8 mouse cellular contexts compared by ENCODE assay signal in genomic region chr17:50292661-50293171, GRCm38 (mm10). TPM values are rescaled to one million over a fixed set of nuclear protein-coding genes. Genes with fewer than 3 reads are reported as not detected.
A peak's percentile ranks its signal among the peaks of the same experiment; 100 is the strongest.
DNase-seq lines count a peak whose midpoint lies in the region; ATAC-seq lines count a peak whose summit lies in the region.

No protein-coding gene starts in this region.

- peaks cover 13% of the 10 kb centered on the region for H3K9me3 ChIP-seq in erythroblast, embryonic 14.5 days (ENCODE audit: control insufficient read depth, low read length)
- peaks cover 5% of the 10 kb centered on the region for H3K9me3 ChIP-seq in heart, embryonic 11.5 days (replicated peaks; ENCODE audit: control insufficient read depth, low read length)
- peaks cover 11% of the 10 kb centered on the region for H3K9me3 ChIP-seq in kidney, embryonic 14.5 days (ENCODE audit: control insufficient read depth, low read length)
- H3K9me3 ChIP-seq in limb, embryonic 13.5 days: peaks cover 11% of the 10 kb centered on the region
- H3K9me3 ChIP-seq in midbrain, embryonic 14.5 days (ENCODE audit: control insufficient read depth, low read length): peaks cover 13% of the 10 kb centered on the region; the same call in 1 of the 2 replicates

- peaks cover 3% of the 10 kb centered on the region for H3K36me3 ChIP-seq in erythroblast, embryonic 14.5 days (ENCODE audit: control insufficient read depth)
- H3K36me3 ChIP-seq in heart, embryonic 11.5 days (ENCODE audit: control insufficient read depth, insufficient read depth, low read length): no peaks in the 10 kb centered on the region
- no peaks in the 10 kb centered on the region for H3K36me3 ChIP-seq in kidney, embryonic 14.5 days (ENCODE audit: control insufficient read depth, insufficient read depth, low read length)
- H3K36me3 ChIP-seq in limb, embryonic 13.5 days: peaks cover 5% of the 10 kb centered on the region; the same call in 1 of the 2 replicates
- no peaks in the 10 kb centered on the region for H3K36me3 ChIP-seq in midbrain, embryonic 14.5 days (ENCODE audit: control insufficient read depth, insufficient read depth, low read length)

- peak overlapping the region; percentile 73 for H3K9ac ChIP-seq in heart, embryonic 11.5 days (ENCODE audit: low read depth, low read length)
- peak overlapping the region; percentile 60 for H3K9ac ChIP-seq in kidney, embryonic 14.5 days (ENCODE audit: low read depth, low read length)
- H3K9ac ChIP-seq in limb, embryonic 13.5 days: peak overlapping the region; percentile 59
- H3K9ac ChIP-seq in midbrain, embryonic 14.5 days (replicated peaks; ENCODE audit: low read length): peak overlapping the region; percentile 51

- H3K27ac ChIP-seq in brown adipose tissue, adult 24 weeks (replicated peaks; ENCODE audit: low read depth, low read length): no peak overlapping the region
- peak overlapping the region; percentile 71 for H3K27ac ChIP-seq in heart, embryonic 11.5 days (ENCODE audit: low read depth, low read length)
- peak overlapping the region; percentile 59; the same call in 1 of the 2 replicates for H3K27ac ChIP-seq in kidney, embryonic 14.5 days (ENCODE audit: low read depth, low read length)
- H3K27ac ChIP-seq in limb, embryonic 13.5 days: no peak overlapping the region
- H3K27ac ChIP-seq in midbrain, embryonic 14.5 days (replicated peaks; ENCODE audit: low read depth, low read length): peak overlapping the region; percentile 60

- no peaks in the 10 kb centered on the region; the same call in 1 of the 2 replicates for H3K27me3 ChIP-seq in erythroblast, embryonic 14.5 days (ENCODE audit: control insufficient read depth)
- H3K27me3 ChIP-seq in heart, embryonic 11.5 days (ENCODE audit: control insufficient read depth, insufficient read depth, low read length): no peaks in the 10 kb centered on the region
- no peaks in the 10 kb centered on the region for H3K27me3 ChIP-seq in kidney, embryonic 14.5 days (ENCODE audit: control insufficient read depth, insufficient read depth, low read length)
- no peaks in the 10 kb centered on the region for H3K27me3 ChIP-seq in limb, embryonic 13.5 days
- H3K27me3 ChIP-seq in midbrain, embryonic 14.5 days (ENCODE audit: control insufficient read depth, insufficient read depth, low read length): no peaks in the 10 kb centered on the region

- no peaks in the 10 kb centered on the region for H3K4me1 ChIP-seq in brown adipose tissue, adult 24 weeks (ENCODE audit: control insufficient read depth, insufficient read depth, insufficient read length, low read length)
- peaks cover 13% of the 10 kb centered on the region for H3K4me1 ChIP-seq in erythroblast, embryonic 14.5 days (ENCODE audit: control insufficient read depth)
- H3K4me1 ChIP-seq in heart, embryonic 11.5 days (ENCODE audit: control insufficient read depth, insufficient read depth, low read length): no peaks in the 10 kb centered on the region
- no peaks in the 10 kb centered on the region for H3K4me1 ChIP-seq in kidney, embryonic 14.5 days (ENCODE audit: control insufficient read depth, insufficient read depth, low read length)
- peaks cover 3% of the 10 kb centered on the region; the same call in 1 of the 2 replicates for H3K4me1 ChIP-seq in limb, embryonic 13.5 days
- H3K4me1 ChIP-seq in midbrain, embryonic 14.5 days (ENCODE audit: control insufficient read depth, insufficient read depth, low read length): no peaks in the 10 kb centered on the region

- H3K4me2 ChIP-seq in heart, embryonic 11.5 days: peak overlapping the region; percentile 64
- peak overlapping the region; percentile 51 for H3K4me2 ChIP-seq in kidney, embryonic 14.5 days (replicated peaks; ENCODE audit: low read depth, low read length)
- H3K4me2 ChIP-seq in limb, embryonic 13.5 days (replicated peaks): peak overlapping the region; percentile 63
- peak overlapping the region; percentile 57 for H3K4me2 ChIP-seq in midbrain, embryonic 14.5 days (ENCODE audit: low read length)

- peak overlapping the region; percentile 60 for H3K4me3 ChIP-seq in brown adipose tissue, adult 24 weeks (ENCODE audit: insufficient read depth, low read depth, low read length)
- peak overlapping the region; percentile 63 for H3K4me3 ChIP-seq in erythroblast, embryonic 14.5 days (replicated peaks)
- peak overlapping the region; percentile 47 for H3K4me3 ChIP-seq in heart, embryonic 11.5 days (ENCODE audit: low read depth, low read length)
- H3K4me3 ChIP-seq in kidney, embryonic 14.5 days (ENCODE audit: low read length): peak overlapping the region; percentile 38
- peak overlapping the region; percentile 38 for H3K4me3 ChIP-seq in limb, embryonic 13.5 days
- peak overlapping the region; percentile 42 for H3K4me3 ChIP-seq in midbrain, embryonic 14.5 days (replicated peaks; ENCODE audit: low read depth, low read length)

- WGBS in heart, embryonic 11.5 days (ENCODE audit: insufficient replicate concordance): 5% methylated on average over 57 of the region's 57 CpGs
- 4% methylated on average over 55 of the region's 57 CpGs for WGBS in kidney, embryonic 14.5 days
- 5% methylated on average over 57 of the region's 57 CpGs for WGBS in limb, embryonic 13.5 days
- WGBS in midbrain, embryonic 14.5 days: 6% methylated on average over 51 of the region's 57 CpGs

- ATAC-seq in heart, embryonic 11.5 days (replicated peaks; ENCODE audit: insufficient number of reproducible peaks, low FRiP score, low TSS enrichment): peak; percentile 91
- peak; percentile 97 for ATAC-seq in kidney, embryonic 14.5 days (ENCODE audit: low FRiP score, low TSS enrichment)
- peak; percentile 93 for ATAC-seq in limb, embryonic 13.5 days (ENCODE audit: low FRiP score, low read depth)
- ATAC-seq in midbrain, embryonic 14.5 days (ENCODE audit: low FRiP score, low TSS enrichment): peak; percentile 92

- DNase-seq in midbrain, embryonic 14.5 days: peak; percentile 93
- peak; percentile 91 for DNase-seq in spleen, adult 12 weeks (ENCODE audit: low spot score)
- DNase-seq in adipocyte (ENCODE audit: low spot score): no peak

RNA-seq across cellular contexts. Expression of gene Dazl, which starts 0.7 kb away (rescaled TPM):
- not detected in 2 replicates for polyA plus RNA-seq in brown adipose tissue, adult 24 weeks (2012; ENCODE audit: insufficient read depth, insufficient read length, missing spikeins)
- not detected in 2 replicates for polyA plus RNA-seq in erythroblast, embryonic 14.5 days (2012)
- 0.50 and 0.65 TPM in 2 replicates for polyA plus RNA-seq in heart, embryonic 11.5 days (2014; fragmentation: Nextera tagmentation; extraction: Ambion mirVana)
- polyA plus RNA-seq in kidney, embryonic 14.5 days (2014; fragmentation: Nextera tagmentation; extraction: Ambion mirVana): not detected in 2 replicates
- not detected in 2 replicates for polyA plus RNA-seq in limb, embryonic 13.5 days (2015; fragmentation: Nextera tagmentation; extraction: Ambion mirVana)
- 0.36 and 0.55 TPM in 2 replicates for polyA plus RNA-seq in midbrain, embryonic 14.5 days (2014; fragmentation: Nextera tagmentation; extraction: Ambion mirVana)

Comparison
In these comparisons a context has a peak if more than half of its experiments do, and no peak if none do; other contexts are left out.
1. H3K27ac ChIP-seq: peak in heart, embryonic 11.5 days (single experiment), kidney, embryonic 14.5 days (single experiment) and midbrain, embryonic 14.5 days (single experiment); none in brown adipose tissue, adult 24 weeks (single experiment) and limb, embryonic 13.5 days (single experiment).
2. Peak in every context shown above with its lines, with median percentiles within 50 percentile points of each other: H3K4me3 ChIP-seq, ATAC-seq, H3K4me2 ChIP-seq and H3K9ac ChIP-seq.